Mouse (Mus musculus) heart, embryonic 11.5 days (tissue): ENCODE results near the gene H1f0. TPM values are rescaled to one million over a fixed set of nuclear protein-coding genes. Genes with fewer than 3 reads are reported as not detected.
A peak's percentile ranks its signal among the peaks of the same experiment; 100 is the strongest.

ENCODE experiments used
- ATAC-seq: fragments of 200-750 bp; cut with Nextera tagmentation; replicated peaks from 2 replicates; pipeline ENCODE4 v1.8.0; 2017; ENCODE audit warnings: moderate library complexity; ENCODE audit not compliant: insufficient number of reproducible peaks, low FRiP score, low TSS enrichment
- H3K27ac ChIP-seq: fragments of 300-500 bp; sonication (generic); 2 replicates; pipeline ENCODE4 v1.5.1; 2014; ENCODE audit warnings: mild to moderate bottlenecking, low read depth, low read length
- H3K27me3 ChIP-seq: fragments of 300-500 bp; sonication (generic); 2 replicates; pipeline ENCODE4 v1.6.1; 2014; ENCODE audit warnings: mild to moderate bottlenecking, low read length, mixed read lengths; ENCODE audit not compliant: control insufficient read depth, insufficient read depth
- H3K36me3 ChIP-seq: fragments of 300-500 bp; sonication (generic); 2 replicates; pipeline ENCODE4 v1.6.1; 2014; ENCODE audit warnings: mild to moderate bottlenecking, low read length, moderate library complexity, mixed read lengths; ENCODE audit not compliant: control insufficient read depth, insufficient read depth
- H3K4me1 ChIP-seq: fragments of 300-500 bp; sonication (generic); 2 replicates; pipeline ENCODE4 v1.6.1; 2014; ENCODE audit warnings: low read length; ENCODE audit not compliant: control insufficient read depth, insufficient read depth
- H3K4me2 ChIP-seq: fragments of 300-500 bp; sonication (generic); 2 replicates; pipeline ENCODE4 v1.6.1; 2014; ENCODE audit warnings: mild to moderate bottlenecking, moderate library complexity
- H3K4me3 ChIP-seq: fragments of 300-500 bp; sonication (generic); 2 replicates; pipeline ENCODE4 v1.5.1; 2014; ENCODE audit warnings: low read depth, low read length
- H3K9ac ChIP-seq: fragments of 300-500 bp; sonication (generic); 2 replicates; pipeline ENCODE4 v1.6.1; 2014; ENCODE audit warnings: mild to moderate bottlenecking, low read depth, low read length, moderate library complexity
- H3K9me3 ChIP-seq: fragments of 300-500 bp; sonication (generic); replicated peaks from 2 replicates; pipeline ENCODE4 v1.6.1; 2016; ENCODE audit warnings: low read length; ENCODE audit not compliant: control insufficient read depth
- WGBS: fragments of 180-500 bp; shearing (Covaris S2); extraction: QIAGEN DNeasy Blood & Tissue Kit; methylation state at CpG from one replicate; pipeline ENCODE4 v1.1.7; 2014; ENCODE audit not compliant: insufficient replicate concordance; 5-methylcytosine and 5-hydroxymethylcytosine counted together
- polyA plus RNA-seq: library from polyadenylated mRNA; unstranded; fragments of >200 nt; fragmentation: Nextera tagmentation; extraction: Ambion mirVana; gene quantifications from 2 replicates; pipeline ENCODE4 v1.2.1, GENCODE M21; 2014

Gene H1f0
- 74.6 and 178 TPM in 2 replicates for polyA plus RNA-seq

GRCm38 (mm10) chr15:79028237-79028738 lies at the start of gene H1f0:
TSS of gene H1f0 (plus strand) at chr15:79028450.
- Histone ChIP-seq H3K4me2 (peak within 1 kb of the TSS; percentile 98), H3K36me3 (no peaks in the 10 kb centered on the region), H3K9me3 (no peaks in the 10 kb centered on the region), H3K4me3 (peak within 1 kb of the TSS; percentile 72), H3K27ac (peak within 1 kb of the TSS; percentile 94), H3K9ac (peak within 1 kb of the TSS; percentile 100), H3K4me1 (peaks cover 20% of the 10 kb centered on the region), H3K27me3 (peaks cover 2% of the 10 kb centered on the region; the same call in 1 of the 2 replicates)
- peak; percentile 64 for ATAC-seq
- WGBS: 2% methylated on average over 55 of the region's 58 CpGs

GRCm38 (mm10) chr15:78978875-78979274 lies 49.4 kb upstream of the H1f0 start:
- no peaks in the 10 kb centered on the region for H3K36me3 ChIP-seq
- H3K4me1 ChIP-seq: peaks cover 22% of the 10 kb centered on the region
- H3K4me2 ChIP-seq: peak overlapping the region; percentile 12; the same call in 1 of the 2 replicates
- H3K4me3 ChIP-seq: no peak overlapping the region
- WGBS: 0% methylated on average over 4 of the region's 4 CpGs
- H3K27ac ChIP-seq: peak overlapping the region; percentile 69
- ATAC-seq: no peak; the same call in 1 of the 2 replicates
- no peaks in the 10 kb centered on the region for H3K9me3 ChIP-seq
- H3K9ac ChIP-seq: no peak overlapping the region; the same call in 1 of the 2 replicates
- no peaks in the 10 kb centered on the region for H3K27me3 ChIP-seq

- no peaks in the 10 kb centered on the region for H3K9me3 ChIP-seq
- no peak overlapping the region for H3K4me3 ChIP-seq
- H3K27ac ChIP-seq: no peak overlapping the region
- no peaks in the 10 kb centered on the region for H3K27me3 ChIP-seq
- peaks cover 34% of the 10 kb centered on the region for H3K4me1 ChIP-seq
- no peak overlapping the region for H3K9ac ChIP-seq
- H3K36me3 ChIP-seq: no peaks in the 10 kb centered on the region
- H3K4me2 ChIP-seq: no peak overlapping the region
- no peak for ATAC-seq
- 80% methylated on average over 4 of the region's 4 CpGs for WGBS
These were observed 48.2 kb upstream of the H1f0 start for GRCm38 (mm10) chr15:78980084-78980483.

GRCm38 (mm10) chr15:78982658-78983435 lies 45.4 kb upstream of the H1f0 start:
- H3K9ac ChIP-seq: peak overlapping the region; percentile 79
- peak overlapping the region; percentile 91 for H3K27ac ChIP-seq
- H3K4me3 ChIP-seq: peak overlapping the region; percentile 71
- H3K4me1 ChIP-seq: peaks cover 59% of the 10 kb centered on the region
- under 1% methylated on average over 65 of the region's 67 CpGs for WGBS
- no peaks in the 10 kb centered on the region for H3K36me3 ChIP-seq
- H3K27me3 ChIP-seq: no peaks in the 10 kb centered on the region
- no peaks in the 10 kb centered on the region for H3K9me3 ChIP-seq
- peak; percentile 83 for ATAC-seq
- peak overlapping the region; percentile 71 for H3K4me2 ChIP-seq

- WGBS: under 1% methylated on average over 21 of the region's 21 CpGs
These were observed 44.6 kb upstream of the H1f0 start for GRCm38 (mm10) chr15:78983436-78984285.

GRCm38 (mm10) chr15:78984286-78984778 lies 43.9 kb upstream of the H1f0 start:
- H3K27ac ChIP-seq: peak overlapping the region; percentile 51
- no peaks in the 10 kb centered on the region for H3K9me3 ChIP-seq
- 30% methylated on average over 5 of the region's 5 CpGs for WGBS
- H3K9ac ChIP-seq: peak overlapping the region; percentile 53; the same call in 1 of the 2 replicates
- ATAC-seq: no peak
- H3K36me3 ChIP-seq: no peaks in the 10 kb centered on the region
- H3K27me3 ChIP-seq: no peaks in the 10 kb centered on the region
- peaks cover 60% of the 10 kb centered on the region for H3K4me1 ChIP-seq
- peak overlapping the region; percentile 71 for H3K4me3 ChIP-seq
- peak overlapping the region; percentile 71 for H3K4me2 ChIP-seq

More at GRCm38 (mm10) chr15:78983436-78984285, 44.6 kb upstream of the H1f0 start:
- no peaks in the 10 kb centered on the region for H3K27me3 ChIP-seq
- peak overlapping the region; percentile 71 for H3K4me3 ChIP-seq
- H3K9me3 ChIP-seq: no peaks in the 10 kb centered on the region
- ATAC-seq: peak; percentile 58
- no peaks in the 10 kb centered on the region for H3K36me3 ChIP-seq
- H3K4me1 ChIP-seq: peaks cover 62% of the 10 kb centered on the region
- H3K27ac ChIP-seq: peak overlapping the region; percentile 91
- H3K9ac ChIP-seq: peak overlapping the region; percentile 79
- H3K4me2 ChIP-seq: peak overlapping the region; percentile 71

GRCm38 (mm10) chr15:78986536-78987220 lies 41.6 kb upstream of the H1f0 start:
- Histone ChIP-seq H3K9me3 (no peaks in the 10 kb centered on the region), H3K9ac (no peak overlapping the region; the same call in 1 of the 2 replicates), H3K27me3 (no peaks in the 10 kb centered on the region), H3K27ac (peak overlapping the region; percentile 10; the same call in 1 of the 2 replicates), H3K4me3 (no peak overlapping the region), H3K36me3 (peaks cover 10% of the 10 kb centered on the region), H3K4me1 (peaks cover 56% of the 10 kb centered on the region), H3K4me2 (0 out of 2 replicates have a peak overlapping the region, but pooled peaks have one; percentile 10)
- no peak for ATAC-seq
- 40% methylated on average over 11 of the region's 11 CpGs for WGBS
